Mouse (Mus musculus): Measurements from ENCODE around the gene Nfatc2. TPM values are rescaled to one million over a fixed set of nuclear protein-coding genes. Genes with fewer than 3 reads are reported as not detected.
A peak's percentile ranks its signal among the peaks of the same experiment; 100 is the strongest.

The Nfatc2 gene
- polyA plus RNA-seq, 1 experiment from 2014 or later = 2.5 TPM

DNA sequence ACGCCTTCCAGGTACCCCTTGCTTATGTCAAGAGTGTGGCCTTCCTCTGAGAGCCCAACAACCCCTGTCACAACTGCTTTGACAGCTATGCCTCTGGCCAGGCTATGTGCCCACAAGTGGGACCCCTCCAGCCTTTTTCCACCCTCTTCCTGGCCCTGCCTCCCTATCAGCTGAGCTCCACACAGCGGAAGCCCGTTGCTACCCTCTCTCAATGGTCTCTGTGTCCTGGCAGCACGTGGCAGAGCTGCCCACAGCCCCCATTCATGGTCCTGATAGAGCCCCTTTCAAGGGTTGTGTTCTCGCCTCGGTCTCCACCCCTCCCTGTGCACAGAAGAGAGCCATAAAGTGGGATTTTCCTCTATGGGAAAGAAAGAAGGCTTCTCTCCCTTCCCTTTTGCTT is 97.7 kb downstream of the Nfatc2 start:
- H3K27me3 ChIP-seq = no peaks in the 10 kb centered on the region
- H3K36me3 ChIP-seq = no peaks in the 10 kb centered on the region
- peaks cover 8% of the 10 kb centered on the region; the same call in 1 of the 2 replicates for H3K4me1 ChIP-seq
- H3K9me3 ChIP-seq (replicated peaks) = no peaks in the 10 kb centered on the region
- H3K4me2 ChIP-seq = no peak overlapping the region
- no peak overlapping the region for H3K9ac ChIP-seq
- no peak for ATAC-seq (replicated peaks; ENCODE audit: low FRiP score)
- H3K27ac ChIP-seq = no peak overlapping the region
- WGBS = 74% methylated on average over 6 of the region's 6 CpGs
- no peak overlapping the region for H3K4me3 ChIP-seq (replicated peaks)

DNA sequence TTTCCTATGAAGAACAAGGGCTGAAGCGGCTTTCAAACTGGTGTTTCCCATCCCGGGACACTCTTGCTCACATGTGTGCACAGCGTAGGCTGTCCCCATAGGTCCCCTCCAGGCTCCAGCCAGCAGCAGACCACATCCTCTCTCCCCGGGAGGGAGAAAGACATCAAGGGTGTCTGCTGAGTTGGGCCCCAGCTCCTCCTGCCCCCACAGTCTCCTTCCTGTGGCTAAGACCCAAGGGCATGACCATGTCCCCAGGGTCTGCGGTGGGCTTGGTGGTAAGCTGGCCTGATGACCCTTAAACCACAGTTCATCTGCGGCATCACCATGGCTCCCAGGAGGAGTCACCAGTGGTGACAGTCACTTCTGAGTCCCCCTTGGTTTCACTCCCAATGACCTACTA is 100.7 kb downstream of the Nfatc2 start:
- ATAC-seq (replicated peaks; ENCODE audit: low FRiP score) = peak; percentile 40; the same call in 1 of the 2 replicates
- Histone ChIP-seq H3K27me3 (no peaks in the 10 kb centered on the region), H3K4me2 (no peak overlapping the region), H3K36me3 (no peaks in the 10 kb centered on the region), H3K9me3 (replicated peaks) (no peaks in the 10 kb centered on the region), H3K4me3 (replicated peaks) (no peak overlapping the region), H3K27ac (no peak overlapping the region), H3K4me1 (peaks cover 11% of the 10 kb centered on the region; the same call in 1 of the 2 replicates), H3K9ac (no peak overlapping the region)
- 78% methylated on average over 6 of the region's 6 CpGs for WGBS

DNA sequence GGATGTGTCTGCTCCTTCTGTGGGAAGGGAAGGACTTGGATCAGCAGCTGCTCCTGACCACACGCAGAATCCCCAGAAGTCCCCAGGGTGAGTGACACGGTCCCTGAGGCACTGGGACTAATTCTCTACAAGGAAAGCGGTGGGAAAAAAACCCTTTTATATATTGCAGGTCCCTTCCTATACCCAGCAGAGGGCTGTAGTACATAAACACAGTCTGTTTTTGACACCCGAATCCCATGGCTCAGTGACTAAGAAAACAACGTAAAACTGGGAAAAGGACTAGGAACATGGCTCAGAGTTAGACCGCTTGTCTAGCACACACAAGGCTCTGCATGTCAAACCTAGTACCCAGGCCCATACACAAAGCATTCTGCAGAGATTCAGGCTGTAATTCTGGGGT is 101.2 kb downstream of the Nfatc2 start:
- Histone ChIP-seq H3K36me3 (no peaks in the 10 kb centered on the region), H3K4me2 (no peak overlapping the region), H3K4me3 (replicated peaks) (no peak overlapping the region), H3K4me1 (peaks cover 11% of the 10 kb centered on the region; the same call in 1 of the 2 replicates), H3K9ac (no peak overlapping the region), H3K27ac (no peak overlapping the region; the same call in 1 of the 2 replicates), H3K27me3 (no peaks in the 10 kb centered on the region), H3K9me3 (replicated peaks) (no peaks in the 10 kb centered on the region)
- 30% methylated on average over 6 of the region's 6 CpGs for WGBS
- 0 out of 2 replicates have a peak, but pooled peaks have one; percentile 43 for ATAC-seq (replicated peaks; ENCODE audit: low FRiP score)

GRCm38 (mm10) chr2:168491791-168492190 is 109.7 kb downstream of the Nfatc2 start:
- H3K27me3 ChIP-seq = no peaks in the 10 kb centered on the region
- ATAC-seq (replicated peaks; ENCODE audit: low FRiP score) = no peak
- no peak overlapping the region for H3K27ac ChIP-seq
- no peaks in the 10 kb centered on the region for H3K4me1 ChIP-seq
- H3K4me2 ChIP-seq = no peak overlapping the region
- H3K9me3 ChIP-seq (replicated peaks) = no peaks in the 10 kb centered on the region
- no peak overlapping the region for H3K9ac ChIP-seq
- 48% methylated on average over 7 of the region's 7 CpGs for WGBS
- H3K4me3 ChIP-seq (replicated peaks) = no peak overlapping the region
- no peaks in the 10 kb centered on the region for H3K36me3 ChIP-seq

- no peak for ATAC-seq (replicated peaks; ENCODE audit: low FRiP score)
- Histone ChIP-seq H3K27ac (no peak overlapping the region), H3K9ac (no peak overlapping the region), H3K4me1 (no peaks in the 10 kb centered on the region), H3K4me3 (replicated peaks) (no peak overlapping the region), H3K36me3 (no peaks in the 10 kb centered on the region), H3K4me2 (no peak overlapping the region), H3K9me3 (replicated peaks) (no peaks in the 10 kb centered on the region), H3K27me3 (no peaks in the 10 kb centered on the region)
- 92% methylated on average over 13 of the region's 13 CpGs for WGBS
Observed at GRCm38 (mm10) chr2:168489953-168490352, 111.5 kb downstream of the Nfatc2 start.

DNA sequence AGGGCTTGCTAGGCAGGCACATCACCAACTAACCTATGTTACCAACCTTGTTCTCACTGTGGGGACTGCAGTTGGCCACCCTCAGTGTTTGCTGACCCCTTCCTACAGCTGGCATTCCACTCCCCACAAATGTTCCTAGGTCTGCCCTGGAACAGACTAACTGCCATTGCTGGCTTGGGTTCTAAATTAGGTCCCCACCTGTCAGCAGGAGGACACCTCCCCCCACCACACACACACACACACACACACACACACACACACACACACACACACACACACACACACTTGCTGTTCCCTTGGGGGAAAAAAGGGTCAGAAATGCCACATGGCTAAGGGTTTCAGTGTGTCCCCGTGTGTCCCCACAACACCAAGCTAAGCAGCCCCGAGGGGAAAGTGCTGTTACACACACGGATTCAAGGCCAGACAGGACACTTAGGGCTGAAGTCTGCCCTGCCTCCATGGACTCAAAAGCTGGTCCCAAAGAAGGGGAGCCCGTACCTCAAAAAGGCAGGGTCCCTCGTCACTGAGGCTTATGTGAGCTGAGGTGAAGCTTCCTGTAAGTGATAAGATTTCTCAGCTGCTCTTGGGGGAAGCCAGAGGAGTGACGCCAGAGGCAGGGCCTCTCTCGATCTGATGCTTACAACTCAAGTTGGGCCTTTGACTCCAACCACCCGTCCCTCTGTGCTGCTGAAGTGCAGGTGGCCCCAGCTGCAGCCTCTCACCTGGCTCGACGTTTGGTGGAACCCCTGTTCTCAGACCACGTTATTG is 113.1 kb downstream of the Nfatc2 start:
- no peaks in the 10 kb centered on the region for H3K4me1 ChIP-seq
- no peak overlapping the region for H3K4me2 ChIP-seq
- ATAC-seq (replicated peaks; ENCODE audit: low FRiP score) = no peak
- WGBS = 71% methylated on average over 11 of the region's 11 CpGs
- no peaks in the 10 kb centered on the region for H3K36me3 ChIP-seq
- no peak overlapping the region for H3K9ac ChIP-seq
- no peaks in the 10 kb centered on the region for H3K9me3 ChIP-seq (replicated peaks)
- H3K4me3 ChIP-seq (replicated peaks) = no peak overlapping the region
- H3K27ac ChIP-seq = no peak overlapping the region
- H3K27me3 ChIP-seq = no peaks in the 10 kb centered on the region

DNA sequence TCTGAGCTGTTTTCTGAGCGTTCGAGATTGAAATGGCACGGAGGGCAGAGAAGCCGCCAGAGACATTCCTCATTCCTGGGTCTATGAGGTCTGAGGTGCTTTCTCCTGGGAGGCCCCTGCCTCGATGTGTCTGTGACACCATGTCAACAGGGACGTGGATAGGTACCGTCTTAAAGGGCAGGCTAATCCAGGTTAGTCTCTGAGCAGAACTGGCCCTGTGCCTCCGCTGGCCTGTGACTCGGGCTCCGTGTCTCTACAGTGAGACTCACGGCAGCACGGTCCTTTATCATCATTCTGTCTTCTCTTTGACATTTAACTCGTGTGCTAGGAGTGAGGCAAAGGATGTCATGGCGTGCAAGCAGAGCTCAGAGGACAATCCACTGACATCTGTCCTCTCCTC is 120.3 kb downstream of the Nfatc2 start:
- no peaks in the 10 kb centered on the region for H3K36me3 ChIP-seq
- H3K27ac ChIP-seq = no peak overlapping the region
- WGBS = 84% methylated on average over 14 of the region's 14 CpGs
- no peak for ATAC-seq (replicated peaks; ENCODE audit: low FRiP score)
- 0 out of 2 replicates have a peak, but pooled peaks cover 6% of the 10 kb centered on the region for H3K4me1 ChIP-seq
- no peaks in the 10 kb centered on the region for H3K9me3 ChIP-seq (replicated peaks)
- H3K4me3 ChIP-seq (replicated peaks) = no peak overlapping the region
- H3K9ac ChIP-seq = no peak overlapping the region
- H3K4me2 ChIP-seq = no peak overlapping the region
- 0 out of 2 replicates have a peak, but pooled peaks cover 11% of the 10 kb centered on the region for H3K27me3 ChIP-seq

DNA sequence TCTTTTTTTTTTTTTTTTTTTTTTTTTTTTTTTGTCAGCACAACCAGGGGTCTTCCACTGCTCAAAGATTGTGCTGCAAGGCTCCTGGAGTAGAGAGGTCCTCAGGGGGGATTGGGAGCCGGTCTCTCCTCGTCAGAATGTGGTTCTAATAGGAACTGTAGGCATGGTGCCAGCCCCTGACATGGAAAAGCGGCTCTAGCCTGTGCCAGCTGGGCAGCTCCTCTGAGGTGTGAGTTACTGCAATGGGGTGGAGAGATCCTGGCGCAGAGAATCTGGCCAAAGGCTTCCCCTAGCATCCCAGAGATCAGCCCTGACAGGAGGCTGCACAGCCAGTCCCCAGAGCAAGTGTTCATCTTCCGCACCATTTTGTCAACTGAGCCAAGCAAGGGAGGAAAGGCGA is 120.8 kb downstream of the Nfatc2 start:
- Histone ChIP-seq H3K4me2 (no peak overlapping the region), H3K9ac (no peak overlapping the region), H3K27me3 (0 out of 2 replicates have a peak, but pooled peaks cover 11% of the 10 kb centered on the region), H3K36me3 (no peaks in the 10 kb centered on the region), H3K4me1 (0 out of 2 replicates have a peak, but pooled peaks cover 6% of the 10 kb centered on the region), H3K4me3 (replicated peaks) (no peak overlapping the region), H3K9me3 (replicated peaks) (no peaks in the 10 kb centered on the region), H3K27ac (no peak overlapping the region)
- WGBS = 85% methylated on average over 6 of the region's 6 CpGs
- no peak for ATAC-seq (replicated peaks; ENCODE audit: low FRiP score)

GRCm38 (mm10) chr2:168479930-168480329 is 121.5 kb downstream of the Nfatc2 start:
- Histone ChIP-seq H3K27me3 (peaks cover 11% of the 10 kb centered on the region; the same call in 1 of the 2 replicates), H3K9ac (no peak overlapping the region), H3K4me1 (0 out of 2 replicates have a peak, but pooled peaks cover 6% of the 10 kb centered on the region), H3K4me2 (no peak overlapping the region), H3K27ac (no peak overlapping the region), H3K36me3 (no peaks in the 10 kb centered on the region), H3K9me3 (replicated peaks) (no peaks in the 10 kb centered on the region), H3K4me3 (replicated peaks) (no peak overlapping the region)
- WGBS = 84% methylated on average over 15 of the region's 15 CpGs
- no peak for ATAC-seq (replicated peaks; ENCODE audit: low FRiP score)

DNA sequence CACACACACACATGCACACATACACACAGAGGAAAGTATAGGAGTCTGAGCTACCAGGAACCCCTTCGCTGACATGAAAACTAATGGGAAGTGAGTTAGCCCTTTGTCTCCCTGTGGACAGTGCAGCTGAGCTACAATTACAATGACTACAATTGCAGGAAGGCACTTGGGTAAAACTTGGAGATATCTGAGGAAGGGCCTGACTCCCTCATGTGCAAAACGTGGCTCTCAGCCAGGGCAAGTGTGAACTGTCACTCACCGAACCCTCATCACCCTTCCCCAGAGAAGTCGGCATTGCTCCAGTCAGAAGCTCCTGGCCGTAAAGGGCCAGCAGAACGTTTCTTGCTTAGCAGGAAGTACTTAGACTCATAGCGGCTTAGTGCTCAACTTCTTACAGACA is 123.0 kb downstream of the Nfatc2 start:
- no peak; the same call in 1 of the 2 replicates for ATAC-seq (replicated peaks; ENCODE audit: low FRiP score)
- H3K4me1 ChIP-seq = peaks cover 10% of the 10 kb centered on the region
- H3K4me2 ChIP-seq = no peak overlapping the region
- H3K9ac ChIP-seq = no peak overlapping the region
- H3K36me3 ChIP-seq = no peaks in the 10 kb centered on the region
- peak overlapping the region; percentile 41; the same call in 1 of the 2 replicates for H3K27ac ChIP-seq
- H3K4me3 ChIP-seq (replicated peaks) = no peak overlapping the region
- H3K27me3 ChIP-seq = peaks cover 11% of the 10 kb centered on the region; the same call in 1 of the 2 replicates
- WGBS = 24% methylated on average over 7 of the region's 7 CpGs
- H3K9me3 ChIP-seq (replicated peaks) = no peaks in the 10 kb centered on the region

GRCm38 (mm10) chr2:168473496-168473895 is 128.0 kb downstream of the Nfatc2 start:
- Histone ChIP-seq H3K4me3 (replicated peaks) (no peak overlapping the region), H3K9ac (no peak overlapping the region), H3K4me2 (no peak overlapping the region), H3K36me3 (no peaks in the 10 kb centered on the region), H3K27me3 (peaks cover 5% of the 10 kb centered on the region), H3K4me1 (peaks cover 16% of the 10 kb centered on the region), H3K27ac (no peak overlapping the region), H3K9me3 (replicated peaks) (no peaks in the 10 kb centered on the region)
- no peak for ATAC-seq (replicated peaks; ENCODE audit: low FRiP score)
- 57% methylated on average over 9 of the region's 9 CpGs for WGBS

GRCm38 (mm10) chr2:168472899-168473298 is 128.6 kb downstream of the Nfatc2 start:
- Histone ChIP-seq H3K4me1 (peaks cover 15% of the 10 kb centered on the region), H3K9ac (peak overlapping the region; percentile 37; the same call in 1 of the 2 replicates), H3K36me3 (no peaks in the 10 kb centered on the region), H3K27ac (no peak overlapping the region), H3K4me3 (replicated peaks) (peak overlapping the region; percentile 34), H3K4me2 (peak overlapping the region; percentile 59), H3K9me3 (replicated peaks) (no peaks in the 10 kb centered on the region), H3K27me3 (peaks cover 5% of the 10 kb centered on the region)
- ATAC-seq (replicated peaks; ENCODE audit: low FRiP score) = no peak
- WGBS = 9% methylated on average over 16 of the region's 16 CpGs
